Mouse (Mus musculus) cortical plate, adult 2 months (tissue): ENCODE results near the gene Tle3.

Source experiments
- CTCF ChIP-seq: fragments of 200-500 bp; IDR thresholded peaks from 2 replicates; pipeline ENCODE4 v1.5.1; 2011; ENCODE audit warnings: mild to moderate bottlenecking, control low read depth, low read length; ENCODE audit not compliant: insufficient read depth; ENCODE audit errors: extremely low read depth
- POLR2A ChIP-seq: fragments of 200-500 bp; IDR thresholded peaks from 2 replicates; pipeline ENCODE4 v1.6.1; 2011; ENCODE audit warnings: mild to moderate bottlenecking, low read length, control low read depth; ENCODE audit not compliant: insufficient read depth; ENCODE audit errors: extremely low read depth

DNA sequence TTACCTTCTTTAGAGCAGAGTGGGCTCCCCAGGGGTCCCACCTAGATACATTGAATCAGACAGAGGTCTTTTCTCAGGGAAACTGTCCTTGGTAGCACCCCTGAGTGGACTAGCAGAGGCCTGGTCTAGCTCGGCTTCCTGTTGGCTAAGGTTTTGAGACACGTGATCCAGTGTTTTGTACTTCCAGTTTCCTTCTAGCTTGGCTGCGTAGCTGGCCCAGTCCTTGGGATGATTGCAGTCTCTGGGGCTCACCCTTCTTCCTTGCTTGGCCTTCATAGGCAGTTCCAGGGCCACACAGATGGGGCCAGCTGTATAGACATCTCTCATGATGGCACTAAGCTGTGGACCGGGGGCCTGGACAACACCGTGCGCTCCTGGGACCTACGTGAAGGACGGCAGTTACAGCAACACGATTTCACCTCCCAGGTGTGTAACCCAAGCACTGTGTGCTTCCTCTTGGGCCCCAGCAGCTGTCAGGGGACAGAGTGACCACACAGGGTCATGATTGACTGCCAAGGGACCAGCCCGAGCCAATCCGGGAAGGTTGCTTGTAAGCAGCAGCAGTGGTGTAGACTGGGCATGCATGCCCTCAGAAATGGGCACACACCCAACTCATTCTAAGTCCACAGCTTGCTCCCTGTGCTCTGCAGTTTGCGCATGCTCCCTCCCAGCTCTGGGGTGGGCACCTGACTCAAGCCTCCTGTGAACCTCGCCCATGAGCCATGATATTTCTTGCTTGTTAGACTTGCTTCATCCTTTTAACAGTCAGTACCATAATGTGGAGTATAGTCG lies 41.7 kb downstream of the Tle3 start:
- TF ChIP-seq CTCF (no peak), POLR2A (no peak)
